Mouse (Mus musculus): ENCODE results near the gene Dcdc2a.

- no peak for TF ChIP-seq CTCF (IDR thresholded peaks at IDR 0.05)
- TF ChIP-seq POLR2A (IDR thresholded peaks at IDR 0.05; ENCODE audit: insufficient read depth, low read depth, low read length) = no peak
- no peak for TF ChIP-seq EP300 (IDR thresholded peaks at IDR 0.05; ENCODE audit: insufficient read depth, low read depth, low read length)
These were observed 72.0 kb downstream of the Dcdc2a start for GRCm38 (mm10) chr13:25127806-25128205.
